Mouse (Mus musculus): ENCODE measurements around the gene Mrps23.

DNA sequence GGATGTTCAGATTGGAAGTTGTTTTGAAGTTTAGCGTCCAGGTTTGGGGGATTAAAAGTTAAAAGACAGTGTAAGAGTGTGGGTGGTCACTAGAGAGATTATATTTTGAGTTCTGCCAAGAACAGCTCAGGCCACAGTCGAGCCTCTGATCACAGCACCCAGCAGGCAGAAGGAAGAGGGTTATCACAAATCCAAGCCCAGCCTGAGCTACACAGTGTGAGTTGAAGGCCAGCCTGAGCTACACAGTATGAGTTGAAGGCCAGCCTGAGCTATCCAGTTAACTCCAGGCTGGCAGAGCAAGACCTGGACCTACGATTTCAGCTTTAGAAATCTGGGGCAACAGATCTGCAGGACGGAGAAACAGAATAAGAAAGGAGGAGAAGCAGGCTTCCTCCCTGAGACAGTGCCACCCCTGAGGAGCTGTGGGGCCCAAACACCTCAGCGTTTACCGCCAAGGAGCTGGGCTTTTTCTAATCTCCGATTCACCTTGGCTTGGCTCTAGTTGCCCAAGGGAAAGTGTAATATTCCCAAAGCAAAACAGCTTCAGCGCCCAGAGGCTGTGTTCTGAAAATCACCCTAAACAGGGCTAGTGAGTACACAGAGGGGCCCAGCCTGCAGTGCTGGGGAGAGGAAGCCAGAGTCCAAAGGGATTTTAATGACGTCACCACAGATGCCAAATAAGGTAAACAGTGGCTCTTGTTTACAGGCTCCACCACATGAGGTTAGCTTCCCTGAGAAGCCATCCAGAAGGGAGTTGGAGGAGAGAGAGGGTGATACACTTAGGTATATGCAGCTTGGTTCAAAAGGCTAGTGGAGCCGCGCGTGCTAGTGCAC lies 37.5 kb downstream of the Mrps23 start:
- TF ChIP-seq CTCF (IDR thresholded peaks at IDR 0.05; ENCODE audit: low read depth), result no peak
- no peak for TF ChIP-seq EP300 (IDR thresholded peaks at IDR 0.05; ENCODE audit: low read depth)
